Mouse (Mus musculus) myocyte (in vitro differentiated cells): ENCODE data around the gene Olfml1. TPM values are rescaled to one million over a fixed set of nuclear protein-coding genes. Genes with fewer than 3 reads are reported as not detected.

Experiments
- H3K27me3 ChIP-seq: one replicate; pipeline ENCODE4 v1.6.1; 2011; ENCODE audit not compliant: control insufficient read depth, insufficient read depth, insufficient read length
- H3K36me3 ChIP-seq: one replicate; pipeline ENCODE4 v1.6.1; 2011; ENCODE audit not compliant: control insufficient read depth, insufficient read depth
- H3K4me2 ChIP-seq: one replicate; pipeline ENCODE4 v1.6.1; 2011; ENCODE audit warnings: low read depth, control low read depth
- H3K4me3 ChIP-seq: one replicate; pipeline ENCODE4 v1.5.1; 2011; ENCODE audit warnings: mild to moderate bottlenecking, control low read depth, moderate library complexity
- H3K79me2 ChIP-seq: one replicate; pipeline ENCODE4 v1.6.1; 2011; ENCODE audit not compliant: control insufficient read depth, insufficient read depth
- H3ac ChIP-seq: one replicate; pipeline ENCODE4 v1.6.1; 2011; ENCODE audit not compliant: control insufficient read depth, insufficient read length
- CEBPB ChIP-seq: IDR thresholded peaks from 2 replicates; pipeline ENCODE4 v1.6.1; 2011; ENCODE audit warnings: mild to moderate bottlenecking, moderate library complexity; ENCODE audit not compliant: poor library complexity, insufficient read depth, severe bottlenecking
- E2F4 ChIP-seq: IDR thresholded peaks from one replicate; pipeline ENCODE4 v1.6.1; 2011; ENCODE audit warnings: mild to moderate bottlenecking, control low read depth, moderate library complexity; ENCODE audit not compliant: insufficient read depth
- MAX ChIP-seq: IDR thresholded peaks from one replicate; pipeline ENCODE4 v1.6.1; 2011; ENCODE audit warnings: low read depth, mild to moderate bottlenecking, control low read depth
- MYOD1 ChIP-seq, 3 experiments: IDR thresholded peaks; one replicate each; pipeline ENCODE4 v1.6.1; 2011; ENCODE audit warnings: control low read depth in 2 of 3, low read depth in 2 of 3, mild to moderate bottlenecking in 2 of 3, moderate library complexity in 1 of 3; ENCODE audit not compliant: insufficient read length in 2 of 3, control insufficient read depth in 1 of 3
- MYOG ChIP-seq, 3 experiments: IDR thresholded peaks; one replicate each; pipeline ENCODE4 v1.6.1; 2011; ENCODE audit warnings: control low read depth in 2 of 3, low read depth in 2 of 3, mild to moderate bottlenecking in 2 of 3; ENCODE audit not compliant: insufficient read length in 2 of 3, control insufficient read depth in 1 of 3, insufficient read depth in 1 of 3
- POLR2A ChIP-seq: IDR thresholded peaks from one replicate; pipeline ENCODE4 v1.6.1; 2011; ENCODE audit warnings: low read depth, mild to moderate bottlenecking, control low read depth, moderate library complexity; ENCODE audit not compliant: insufficient read length
- POLR2AphosphoS2 ChIP-seq: IDR thresholded peaks from one replicate; pipeline ENCODE4 v1.6.1; 2011; ENCODE audit warnings: low read depth, control low read depth; ENCODE audit not compliant: insufficient read length
- REST ChIP-seq: IDR thresholded peaks from one replicate; pipeline ENCODE4 v1.6.1; 2011; ENCODE audit warnings: mild to moderate bottlenecking, control low read depth, moderate library complexity; ENCODE audit not compliant: insufficient read depth, insufficient read length
- SRF ChIP-seq: IDR thresholded peaks from one replicate; pipeline ENCODE4 v1.6.1; 2011; ENCODE audit warnings: low read depth; ENCODE audit not compliant: control insufficient read depth, insufficient read length
- TCF12 ChIP-seq: IDR thresholded peaks from one replicate; pipeline ENCODE4 v1.6.1; 2011; ENCODE audit warnings: mild to moderate bottlenecking, control low read depth; ENCODE audit not compliant: poor library complexity, insufficient read depth, severe bottlenecking
- TCF3 ChIP-seq: IDR thresholded peaks from one replicate; pipeline ENCODE4 v1.6.1; 2011; ENCODE audit warnings: low read depth, control low read depth; ENCODE audit not compliant: insufficient read length
- USF1 ChIP-seq: IDR thresholded peaks from one replicate; pipeline ENCODE4 v1.6.1; 2011; ENCODE audit warnings: low read depth, mild to moderate bottlenecking, control low read depth, moderate library complexity
- polyA plus RNA-seq: library from polyadenylated mRNA; unstranded; fragments of >200 nt; fragmentation: generic; extraction: Trizol; gene quantifications from one replicate; pipeline ENCODE4 v1.2.1, GENCODE M21; 2012; ENCODE audit warnings: missing spikeins

Olfml1 gene
- polyA plus RNA-seq, 1 experiment = not detected

DNA sequence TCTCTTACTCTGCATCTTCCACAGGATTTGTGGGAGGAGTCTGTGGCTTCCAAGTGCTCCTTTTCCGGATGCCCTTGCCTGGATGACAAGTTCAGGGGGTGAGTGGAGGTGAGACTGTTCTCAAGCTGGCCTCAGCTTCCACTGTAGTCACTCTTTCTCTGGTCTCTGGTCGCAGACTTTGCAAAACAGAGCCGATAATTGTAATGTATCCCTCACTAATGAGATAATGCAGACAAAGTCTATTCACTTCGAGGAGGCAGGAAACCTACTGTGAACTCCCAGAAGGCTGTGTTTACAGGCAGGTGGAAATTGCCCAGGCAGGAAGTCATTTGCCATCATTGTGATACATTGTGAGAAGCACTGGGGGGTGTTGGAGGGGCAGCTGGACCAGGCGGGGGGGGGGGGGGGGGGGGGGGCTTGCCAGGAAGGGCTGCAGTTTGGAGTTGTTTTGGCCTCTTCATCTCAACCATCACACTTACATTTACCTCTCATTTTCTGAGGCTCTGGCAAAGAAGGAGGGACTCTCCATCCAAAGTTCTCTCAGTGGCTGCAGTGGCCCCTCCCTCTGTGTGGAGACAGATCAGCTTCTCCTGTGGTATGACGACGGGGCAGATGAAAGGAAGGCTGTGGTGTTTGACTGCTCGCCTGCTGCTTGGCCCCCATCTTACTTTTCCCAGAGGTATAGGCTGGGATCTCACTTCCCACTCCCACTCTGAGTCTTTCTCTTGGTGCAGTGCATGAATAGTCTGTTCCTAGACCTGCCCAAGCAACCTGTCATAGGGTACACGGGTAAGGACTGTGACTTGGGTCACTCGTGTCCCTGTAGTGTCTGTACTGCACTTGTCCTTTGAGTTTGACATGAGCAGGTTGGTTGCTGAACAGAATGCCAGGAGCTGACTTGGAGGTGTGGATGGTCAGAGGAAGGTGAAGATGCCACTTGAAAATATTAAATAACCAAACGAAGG, 51.1 kb downstream of the Olfml1 start:
- Histone ChIP-seq H3K36me3 (no peaks in the 10 kb centered on the region), H3K4me2 (no peak overlapping the region), H3K4me3 (no peak overlapping the region), H3K27me3 (no peaks in the 10 kb centered on the region), H3K79me2 (no peaks in the 10 kb centered on the region), H3ac (no peak overlapping the region)
- TF ChIP-seq SRF (no peak), REST (no peak), MYOD1 (IDR thresholded peaks at IDR 0.05; ENCODE audit: control insufficient read depth in 1 of 3, insufficient read length in 2 of 3, low read depth in 2 of 3) (no peak), TCF12 (no peak), E2F4 (no peak), POLR2A (no peak), MYOG (IDR thresholded peaks at IDR 0.05; ENCODE audit: control insufficient read depth in 1 of 3, insufficient read depth in 1 of 3, insufficient read length in 2 of 3, low read depth in 2 of 3) (no peak), TCF3 (no peak), USF1 (no peak), POLR2AphosphoS2 (no peak), CEBPB (no peak), MAX (no peak)

DNA sequence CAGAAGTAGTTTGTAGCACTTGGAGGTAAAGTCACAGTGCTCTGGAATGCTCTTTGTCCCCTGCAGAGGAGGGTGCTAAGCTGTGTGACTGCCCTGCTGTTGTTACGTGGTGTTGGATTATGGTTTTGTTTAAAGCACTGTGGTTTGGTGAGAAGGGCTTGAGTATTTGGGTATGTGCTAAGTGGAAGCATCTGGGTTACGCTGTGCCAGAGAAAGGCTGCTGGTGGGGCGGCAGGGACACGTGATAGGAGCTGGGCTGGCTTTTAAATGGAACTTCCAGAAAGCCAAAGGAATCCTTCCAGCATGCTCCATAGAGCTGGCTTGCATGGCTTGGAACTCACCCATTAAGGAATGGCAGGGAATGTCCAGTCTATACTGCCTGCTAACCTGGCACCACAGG, 52.0 kb downstream of the Olfml1 start:
- H3K4me3 ChIP-seq = no peak overlapping the region
- H3K36me3 ChIP-seq = no peaks in the 10 kb centered on the region
- H3K4me2 ChIP-seq = no peak overlapping the region
- H3ac ChIP-seq = no peak overlapping the region
- TF ChIP-seq POLR2AphosphoS2 (no peak), CEBPB (no peak), USF1 (no peak), E2F4 (no peak), TCF3 (no peak), POLR2A (no peak), REST (no peak), SRF (no peak), MAX (no peak)
- H3K27me3 ChIP-seq = no peaks in the 10 kb centered on the region
- no peaks in the 10 kb centered on the region for H3K79me2 ChIP-seq

DNA sequence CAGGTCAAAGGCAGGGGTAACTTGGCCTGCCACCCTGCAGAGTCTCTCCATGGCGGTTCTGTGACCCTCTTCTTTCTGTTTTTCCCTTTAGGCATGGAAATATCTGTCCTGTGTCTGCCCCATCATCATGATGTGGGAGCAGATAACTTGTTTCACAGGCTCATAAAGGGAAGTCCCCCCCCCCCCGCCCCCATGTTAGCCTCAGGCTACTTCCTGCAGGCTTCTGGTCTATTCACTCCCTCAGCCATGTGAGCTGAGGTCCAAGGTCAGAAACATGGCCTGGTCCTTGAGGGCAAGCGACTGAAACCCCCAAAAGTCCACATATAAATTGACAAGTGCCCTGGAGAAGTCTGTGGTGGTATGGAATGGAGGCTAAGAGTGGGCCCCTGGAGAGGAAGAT, 52.9 kb downstream of the Olfml1 start:
- Histone ChIP-seq H3K79me2 (no peaks in the 10 kb centered on the region), H3K27me3 (no peaks in the 10 kb centered on the region), H3K4me2 (no peak overlapping the region), H3ac (no peak overlapping the region), H3K36me3 (no peaks in the 10 kb centered on the region), H3K4me3 (no peak overlapping the region)
- TF ChIP-seq MAX (no peak), E2F4 (no peak), USF1 (no peak), TCF3 (no peak), SRF (no peak), POLR2A (no peak)

- H3K4me3 ChIP-seq = no peak overlapping the region
These were observed 57.2 kb downstream of the Olfml1 start for GRCm38 (mm10) chr7:107624432-107624831.

More at GRCm38 (mm10) chr7:107624432-107624831, 57.2 kb downstream of the Olfml1 start:
- Histone ChIP-seq H3K79me2 (no peaks in the 10 kb centered on the region), H3ac (no peak overlapping the region), H3K4me2 (no peak overlapping the region), H3K27me3 (no peaks in the 10 kb centered on the region), H3K36me3 (no peaks in the 10 kb centered on the region)
- TF ChIP-seq MYOD1 (IDR thresholded peaks at IDR 0.05; ENCODE audit: control insufficient read depth in 1 of 3, insufficient read length in 2 of 3, low read depth in 2 of 3) (no peak), TCF12 (no peak), POLR2A (no peak), POLR2AphosphoS2 (no peak), E2F4 (no peak), CEBPB (no peak), MAX (no peak), MYOG (IDR thresholded peaks at IDR 0.05; ENCODE audit: control insufficient read depth in 1 of 3, insufficient read depth in 1 of 3, insufficient read length in 2 of 3, low read depth in 2 of 3) (no peak), USF1 (no peak), SRF (no peak), TCF3 (no peak), REST (no peak)
